Mouse (Mus musculus) forebrain, embryonic 11.5 days (tissue): ENCODE measurements around the gene Wipi1. TPM values are rescaled to one million over a fixed set of nuclear protein-coding genes. Genes with fewer than 3 reads are reported as not detected.

Experiments
- ATAC-seq: fragments of 200-750 bp; cut with Nextera tagmentation; replicated peaks from 2 replicates; pipeline ENCODE4 v1.8.0; 2017; ENCODE audit warnings: moderate TSS enrichment; ENCODE audit not compliant: low FRiP score
- DNase-seq: peaks from one replicate; pipeline ENCODE4 v3.0.0-alpha.2; 2017; ENCODE audit warnings: low spot score
- H3K27ac ChIP-seq: fragments of 300-500 bp; sonication (generic); 2 replicates; pipeline ENCODE4 v1.5.1; 2014; ENCODE audit warnings: low read depth, low read length
- H3K27me3 ChIP-seq: fragments of 300-500 bp; sonication (generic); 2 replicates; pipeline ENCODE4 v1.6.1; 2014; ENCODE audit warnings: mild to moderate bottlenecking, low read length, mixed read lengths; ENCODE audit not compliant: control insufficient read depth, insufficient read depth
- H3K36me3 ChIP-seq: fragments of 300-500 bp; sonication (generic); 2 replicates; pipeline ENCODE4 v1.6.1; 2014; ENCODE audit warnings: mild to moderate bottlenecking, low read length, moderate library complexity, mixed read lengths; ENCODE audit not compliant: control insufficient read depth, insufficient read depth
- H3K4me1 ChIP-seq: fragments of 300-500 bp; sonication (generic); replicated peaks from 2 replicates; pipeline ENCODE4 v1.6.1; 2014; ENCODE audit warnings: low read length, mixed read lengths; ENCODE audit not compliant: control insufficient read depth, insufficient read depth
- H3K4me2 ChIP-seq: fragments of 300-500 bp; sonication (generic); 2 replicates; pipeline ENCODE4 v1.6.1; 2014; ENCODE audit warnings: low read depth, mild to moderate bottlenecking, low read length, moderate library complexity, mixed read lengths; ENCODE audit not compliant: severe bottlenecking
- H3K4me3 ChIP-seq: fragments of 300-500 bp; sonication (generic); 2 replicates; pipeline ENCODE4 v1.5.1; 2014; ENCODE audit warnings: low read depth, low read length
- H3K9ac ChIP-seq: fragments of 300-500 bp; sonication (generic); 2 replicates; pipeline ENCODE4 v1.6.1; 2014; ENCODE audit warnings: low read length
- H3K9me3 ChIP-seq: fragments of 300-500 bp; sonication (generic); 2 replicates; pipeline ENCODE4 v1.6.1; 2016; ENCODE audit warnings: low read length, mixed read lengths; ENCODE audit not compliant: control insufficient read depth
- WGBS: fragments of 180-500 bp; shearing (Covaris S2); extraction: QIAGEN DNeasy Blood & Tissue Kit; methylation state at CpG from one replicate; pipeline ENCODE4 v1.1.7; 2014; 5-methylcytosine and 5-hydroxymethylcytosine counted together
- polyA plus RNA-seq: library from polyadenylated mRNA; unstranded; fragments of >200 nt; fragmentation: Nextera tagmentation; extraction: Ambion mirVana; gene quantifications from 2 replicates; pipeline ENCODE4 v1.2.1, GENCODE M21; 2014

Gene Wipi1
- polyA plus RNA-seq, 1 experiment from 2014 or later = 14.7 TPM

DNA sequence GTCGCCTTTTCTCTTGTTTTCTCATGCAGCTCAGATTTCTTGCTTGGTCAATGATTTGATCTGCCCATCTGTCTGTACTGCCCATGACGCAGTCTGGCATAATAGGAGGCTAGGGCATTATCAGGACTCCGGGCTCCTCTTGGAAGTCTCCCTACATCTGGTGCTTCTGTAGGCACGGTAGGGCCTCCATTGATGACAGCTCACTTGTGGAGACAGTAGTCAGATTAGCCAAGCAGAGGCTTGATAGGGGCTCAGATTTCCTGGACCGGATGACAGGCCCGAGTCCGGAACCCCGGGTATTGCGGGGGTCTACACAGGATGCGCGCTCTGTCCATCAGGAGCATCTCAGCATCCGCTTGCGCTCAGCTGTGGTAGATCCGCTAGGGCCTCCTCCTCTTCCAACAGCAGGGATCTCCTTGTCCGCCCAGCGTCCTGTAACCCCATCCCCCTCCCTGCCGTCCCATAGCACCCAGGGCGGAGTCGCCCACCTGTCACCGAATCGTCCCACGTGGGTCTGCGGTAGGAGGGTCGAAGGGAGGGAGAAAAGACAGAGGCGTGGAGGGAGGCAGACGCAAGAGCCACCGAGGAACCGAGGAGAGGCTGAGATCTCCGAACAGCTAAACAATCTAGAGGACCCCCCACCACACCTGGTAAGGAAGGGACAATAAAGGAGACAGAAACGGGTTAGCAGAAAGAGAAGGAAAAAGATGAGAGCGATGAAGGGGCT, 38.4 kb upstream of the Wipi1 start:
- DNase-seq (peak; percentile 84), ATAC-seq (peak; percentile 80)
- Histone ChIP-seq H3K27me3 (no peaks in the 10 kb centered on the region), H3K27ac (peak overlapping the region; percentile 89), H3K36me3 (peaks cover under 1% of the 10 kb centered on the region), H3K4me2 (peak overlapping the region; percentile 89), H3K4me3 (peak overlapping the region; percentile 97), H3K9ac (peak overlapping the region; percentile 66), H3K4me1 (peaks cover 13% of the 10 kb centered on the region), H3K9me3 (no peaks in the 10 kb centered on the region)
- 1% methylated on average over 31 of the region's 31 CpGs for WGBS

GRCm38 (mm10) chr11:109649206-109649605, 37.4 kb upstream of the Wipi1 start, which contains the start of gene Prkar1a:
TSS of gene Prkar1a (plus strand) at chr11:109649405.
- peak within 1 kb of the TSS; percentile 66 for H3K9ac ChIP-seq
- H3K4me3 ChIP-seq = peak within 1 kb of the TSS; percentile 97
- 46% methylated on average over 8 of the region's 8 CpGs for WGBS
- ATAC-seq (no peak), DNase-seq (no peak)
- peaks cover 13% of the 10 kb centered on the region for H3K4me1 ChIP-seq
- H3K27ac ChIP-seq = peak within 1 kb of the TSS; percentile 89
- H3K36me3 ChIP-seq = no peaks in the 10 kb centered on the region; the same call in 1 of the 2 replicates
- no peaks in the 10 kb centered on the region for H3K27me3 ChIP-seq
- H3K9me3 ChIP-seq = no peaks in the 10 kb centered on the region
- peak within 1 kb of the TSS; percentile 89 for H3K4me2 ChIP-seq

DNA sequence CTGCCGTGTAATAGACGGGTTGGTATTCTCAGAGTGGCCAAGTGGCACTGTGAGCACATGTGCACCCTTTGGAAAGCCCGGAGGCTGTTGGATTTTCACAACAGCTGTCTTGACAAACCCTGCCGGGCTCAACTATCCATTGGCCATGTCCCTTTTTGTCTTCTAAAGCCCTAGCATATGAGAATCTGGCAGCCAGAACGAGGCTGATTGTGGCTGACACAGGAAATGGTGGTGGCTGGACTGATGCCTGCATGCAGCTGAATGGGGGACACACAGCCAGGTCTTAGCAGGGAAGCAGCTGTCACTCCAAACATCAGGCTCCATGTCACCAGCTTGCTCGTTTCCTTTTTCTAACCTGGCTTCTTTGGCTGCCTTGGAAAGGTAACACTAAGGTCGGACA, 36.7 kb upstream of the Wipi1 start:
- Histone ChIP-seq H3K4me3 (no peak overlapping the region), H3K9ac (no peak overlapping the region), H3K36me3 (no peaks in the 10 kb centered on the region), H3K27ac (no peak overlapping the region), H3K4me1 (peaks cover 13% of the 10 kb centered on the region), H3K27me3 (no peaks in the 10 kb centered on the region), H3K4me2 (no peak overlapping the region), H3K9me3 (no peaks in the 10 kb centered on the region)
- ATAC-seq (no peak), DNase-seq (no peak)
- WGBS = 61% methylated on average over 7 of the region's 7 CpGs

- H3K4me1 ChIP-seq = no peaks in the 10 kb centered on the region
- H3K9me3 ChIP-seq = no peaks in the 10 kb centered on the region
- H3K27ac ChIP-seq = no peak overlapping the region
- H3K4me2 ChIP-seq = no peak overlapping the region
- no peaks in the 10 kb centered on the region for H3K27me3 ChIP-seq
- no peak overlapping the region for H3K9ac ChIP-seq
- 86% methylated on average over 5 of the region's 5 CpGs for WGBS
- H3K36me3 ChIP-seq = no peaks in the 10 kb centered on the region
- DNase-seq (no peak), ATAC-seq (no peak)
- no peak overlapping the region for H3K4me3 ChIP-seq
Measured at GRCm38 (mm10) chr11:109641498-109642222, 29.9 kb upstream of the Wipi1 start.

- no peaks in the 10 kb centered on the region for H3K36me3 ChIP-seq
- DNase-seq (no peak), ATAC-seq (no peak)
- H3K4me1 ChIP-seq = no peaks in the 10 kb centered on the region
- no peaks in the 10 kb centered on the region for H3K9me3 ChIP-seq
- no peak overlapping the region for H3K4me3 ChIP-seq
- H3K4me2 ChIP-seq = no peak overlapping the region
- 85% methylated on average over 6 of the region's 6 CpGs for WGBS
- no peak overlapping the region for H3K9ac ChIP-seq
- no peak overlapping the region for H3K27ac ChIP-seq
- H3K27me3 ChIP-seq = no peaks in the 10 kb centered on the region
Measured at GRCm38 (mm10) chr11:109635871-109636395, 24.2 kb upstream of the Wipi1 start.

GRCm38 (mm10) chr11:109634928-109635327, 23.2 kb upstream of the Wipi1 start:
- no peak for ATAC-seq
- H3K4me2 ChIP-seq = no peak overlapping the region
- no peak overlapping the region for H3K27ac ChIP-seq
- 83% methylated on average over 9 of the region's 9 CpGs for WGBS
- H3K4me1 ChIP-seq = no peaks in the 10 kb centered on the region
- H3K27me3 ChIP-seq = no peaks in the 10 kb centered on the region
- H3K36me3 ChIP-seq = no peaks in the 10 kb centered on the region
- no peaks in the 10 kb centered on the region for H3K9me3 ChIP-seq
- no peak overlapping the region for H3K4me3 ChIP-seq
- no peak overlapping the region for H3K9ac ChIP-seq
- DNase-seq = no peak

DNA sequence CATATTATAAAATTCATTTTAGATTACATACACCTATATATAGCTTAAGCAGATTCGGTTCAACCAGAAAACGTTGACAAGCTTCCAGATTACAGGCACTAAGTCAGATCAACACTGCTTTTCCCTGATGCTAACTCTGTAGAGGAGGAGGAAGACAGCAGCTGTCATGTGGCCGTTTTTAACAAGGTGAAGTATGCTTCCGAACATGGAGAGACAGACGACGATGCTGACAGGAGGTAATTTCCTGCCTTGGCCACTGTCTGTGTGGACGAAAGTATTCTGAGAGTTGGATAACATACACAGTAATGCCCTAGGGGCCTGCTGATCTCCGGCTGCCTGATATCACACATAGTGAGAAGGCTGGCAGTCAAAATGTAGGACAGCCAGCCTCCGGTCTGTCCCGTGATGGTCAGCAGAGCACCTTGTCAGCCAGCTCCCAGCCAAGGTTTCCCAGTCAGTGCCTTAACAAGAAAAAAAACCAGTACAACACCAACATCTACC, 17.3 kb upstream of the Wipi1 start:
- H3K27ac ChIP-seq = no peak overlapping the region
- no peak overlapping the region for H3K4me3 ChIP-seq
- H3K9ac ChIP-seq = no peak overlapping the region
- H3K27me3 ChIP-seq = no peaks in the 10 kb centered on the region
- DNase-seq (no peak), ATAC-seq (no peak)
- 77% methylated on average over 10 of the region's 10 CpGs for WGBS
- no peak overlapping the region for H3K4me2 ChIP-seq
- H3K36me3 ChIP-seq = no peaks in the 10 kb centered on the region
- no peaks in the 10 kb centered on the region for H3K9me3 ChIP-seq
- no peaks in the 10 kb centered on the region for H3K4me1 ChIP-seq

DNA sequence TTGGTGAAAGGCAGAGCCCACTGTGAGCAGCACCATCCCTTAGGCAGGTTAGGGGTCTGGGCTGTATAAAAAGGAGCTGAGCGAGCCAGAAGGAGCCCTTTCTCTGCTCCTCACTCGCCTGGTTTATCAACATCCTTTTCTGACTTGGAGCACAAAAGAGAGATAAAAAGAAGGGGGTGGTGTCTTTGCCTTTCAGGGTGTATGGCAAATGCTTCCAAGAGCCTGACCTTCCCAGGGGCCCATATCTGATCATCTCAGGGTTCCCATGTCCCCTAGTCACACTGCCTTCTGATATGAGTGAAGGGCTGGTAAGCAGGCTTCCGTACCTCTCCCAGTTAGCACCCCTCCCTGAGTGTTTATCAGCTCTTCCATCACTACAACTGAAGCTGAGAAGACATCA, 16.3 kb upstream of the Wipi1 start:
- DNase-seq (no peak), ATAC-seq (no peak)
- 88% methylated on average over 3 of the region's 3 CpGs for WGBS

More for the DNA sequence above, 16.3 kb upstream of the Wipi1 start:
- Histone ChIP-seq H3K9ac (no peak overlapping the region), H3K9me3 (no peaks in the 10 kb centered on the region), H3K27me3 (no peaks in the 10 kb centered on the region), H3K4me3 (no peak overlapping the region), H3K27ac (no peak overlapping the region), H3K36me3 (no peaks in the 10 kb centered on the region), H3K4me1 (no peaks in the 10 kb centered on the region), H3K4me2 (no peak overlapping the region)
